Mouse (Mus musculus): Measurements from ENCODE around the gene Npepl1. TPM values are rescaled to one million over a fixed set of nuclear protein-coding genes. Genes with fewer than 3 reads are reported as not detected.

Gene Npepl1
- total RNA-seq (2014; fragmentation: Nextera tagmentation): 59.3 and 81.7 TPM in 2 replicates
- total RNA-seq (2017): 24.6 and 30.2 TPM in 2 replicates

DNA sequence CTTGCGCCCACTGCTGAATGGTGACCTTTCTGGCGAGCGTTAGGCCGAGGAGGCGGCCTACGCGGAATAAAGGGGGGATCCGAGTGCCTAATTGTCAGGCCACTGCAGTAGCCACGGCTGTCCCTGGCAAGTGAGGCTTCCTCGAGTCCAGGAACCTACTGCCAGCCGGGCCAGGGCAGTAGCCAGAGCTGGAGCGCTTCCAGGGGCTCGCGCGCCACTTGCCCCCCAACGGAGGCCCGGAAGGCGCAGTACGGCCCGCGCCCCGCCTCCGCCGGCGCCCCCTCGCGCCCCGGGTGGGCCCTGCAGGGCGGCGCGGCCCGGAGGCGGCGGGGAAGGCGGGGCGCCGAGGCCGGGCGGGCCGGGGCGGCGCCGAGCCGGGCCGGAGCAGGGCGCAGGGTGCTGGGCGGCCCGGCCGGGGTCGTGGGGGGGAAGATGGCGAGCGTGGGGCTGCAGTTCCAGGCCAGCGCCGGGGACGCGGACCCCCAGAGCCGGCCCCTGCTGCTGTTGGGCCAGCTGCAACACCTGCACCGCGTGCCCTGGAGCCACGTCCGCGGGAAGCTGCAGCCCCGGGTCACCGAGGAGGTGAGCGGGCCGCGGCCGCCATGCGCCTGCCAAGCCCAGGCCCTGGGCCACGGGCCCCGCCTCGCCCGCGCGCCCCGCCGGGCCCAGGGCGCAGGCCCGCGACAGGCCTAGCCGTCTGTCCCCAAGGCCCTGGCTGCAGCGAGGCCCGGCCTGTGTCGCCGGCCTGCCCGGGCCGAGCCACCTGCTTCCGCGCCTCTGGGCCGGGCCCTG, at the start of gene Npepl1:
Npepl1 (plus strand) TSS at position 359 of the 792 bp plus-strand sequence.
- peak; percentile 69 for ATAC-seq (replicated peaks; ENCODE audit: poor library complexity, severe bottlenecking)

DNA sequence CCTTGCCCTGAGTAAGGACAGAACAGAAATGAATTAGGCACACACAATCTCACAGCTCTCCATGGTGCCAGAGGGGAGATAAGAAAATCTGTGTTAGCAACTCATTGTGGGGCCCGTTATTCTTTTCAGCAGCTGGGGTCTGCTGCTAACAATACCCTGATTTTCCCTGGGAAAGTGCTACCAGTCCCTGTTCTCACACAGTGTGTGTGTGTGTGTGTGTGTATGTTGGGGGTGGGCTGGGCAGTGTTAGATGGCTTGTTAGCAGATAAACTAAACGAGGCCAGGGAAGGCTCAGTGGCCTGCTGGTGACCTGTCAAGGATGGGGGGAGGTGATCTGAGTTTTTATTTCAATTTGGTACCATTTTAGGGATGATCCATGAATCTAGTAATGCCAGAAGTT, 48.9 kb upstream of the Npepl1 start:
- no peak for ATAC-seq (replicated peaks; ENCODE audit: poor library complexity, severe bottlenecking)

DNA sequence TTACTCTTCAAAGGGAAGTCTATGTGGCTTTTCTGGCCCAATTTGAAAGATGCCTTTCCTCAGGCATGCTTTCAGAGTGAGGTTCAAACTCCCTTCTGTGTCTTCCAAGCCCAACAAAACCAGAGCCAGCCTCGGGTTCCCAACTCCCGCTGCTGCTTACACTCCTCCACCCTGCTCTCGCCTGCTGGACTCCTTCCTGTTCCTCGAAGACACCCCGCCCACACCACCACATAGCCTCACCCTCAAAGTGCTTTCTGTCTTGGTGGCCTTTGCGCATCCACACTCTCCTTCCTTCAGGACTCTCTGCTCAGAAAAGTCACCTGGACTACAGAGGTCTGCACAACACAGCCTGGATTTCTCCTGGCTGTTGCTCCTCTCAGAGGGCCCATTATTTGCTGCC, 47.1 kb upstream of the Npepl1 start:
- no peak for ATAC-seq (replicated peaks; ENCODE audit: poor library complexity, severe bottlenecking)

DNA sequence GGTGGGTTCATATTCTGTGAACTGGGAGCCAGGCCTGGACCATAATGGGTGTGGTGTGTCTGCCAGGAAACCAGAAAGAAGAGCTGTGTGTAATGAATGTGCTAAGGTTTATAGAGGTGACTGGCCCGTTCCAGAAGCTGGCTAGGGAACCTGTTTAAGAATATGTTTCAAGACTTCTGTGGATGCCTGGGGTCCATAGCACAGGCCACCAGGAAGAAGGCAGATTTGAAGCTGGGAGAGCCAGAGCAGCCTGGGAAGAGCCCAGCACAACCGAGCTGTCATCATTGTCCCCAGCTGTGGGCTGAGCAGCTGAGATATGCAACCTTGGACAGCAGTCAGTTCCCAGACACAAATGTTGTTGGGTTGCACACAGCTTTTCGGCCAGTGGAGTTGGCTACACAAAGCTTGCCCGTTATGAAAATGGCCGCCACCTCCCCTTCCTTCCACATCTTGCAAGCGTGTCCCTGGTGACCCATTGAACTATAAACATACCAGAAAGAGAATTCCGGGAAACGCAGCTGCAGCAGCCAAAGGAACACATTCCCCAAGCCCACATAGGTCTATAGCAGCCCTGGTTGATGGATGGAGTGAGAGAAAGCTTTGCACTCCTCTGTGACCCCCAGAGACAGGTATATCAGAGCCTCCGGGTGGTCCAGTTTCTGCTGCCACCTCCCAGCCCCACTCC, 46.5 kb upstream of the Npepl1 start:
- no peak for ATAC-seq (replicated peaks; ENCODE audit: poor library complexity, severe bottlenecking)

DNA sequence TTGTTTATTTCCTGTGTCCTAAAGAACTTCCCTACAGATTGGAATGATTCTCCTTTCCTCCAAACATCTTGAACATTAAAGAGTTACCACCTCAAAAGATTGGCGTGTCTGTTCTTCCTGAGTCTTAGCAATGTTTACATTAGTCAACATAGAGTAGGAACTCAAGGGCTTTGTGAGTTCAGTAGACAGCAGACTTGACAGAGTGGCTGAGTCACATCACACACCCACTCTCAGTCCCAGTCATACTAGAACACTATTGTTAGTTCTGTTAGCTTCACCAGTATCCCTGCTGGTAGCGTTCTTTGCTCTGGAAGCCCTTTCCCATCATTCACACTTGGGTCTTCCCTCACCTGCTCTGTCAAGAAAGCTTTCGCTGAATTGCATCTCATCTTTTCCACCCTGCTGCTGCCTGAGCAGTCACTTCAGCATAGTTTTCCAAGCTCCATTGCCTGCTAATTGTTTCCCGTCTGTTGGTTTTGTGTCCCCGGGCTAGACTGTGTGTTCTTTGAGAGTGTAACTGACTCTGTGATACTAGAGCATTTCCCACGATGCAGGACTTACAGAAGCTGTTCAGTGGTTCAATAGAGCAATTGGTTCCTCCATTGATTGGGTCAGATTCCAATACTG, 42.2 kb upstream of the Npepl1 start:
- no peak for ATAC-seq (replicated peaks; ENCODE audit: poor library complexity, severe bottlenecking)

DNA sequence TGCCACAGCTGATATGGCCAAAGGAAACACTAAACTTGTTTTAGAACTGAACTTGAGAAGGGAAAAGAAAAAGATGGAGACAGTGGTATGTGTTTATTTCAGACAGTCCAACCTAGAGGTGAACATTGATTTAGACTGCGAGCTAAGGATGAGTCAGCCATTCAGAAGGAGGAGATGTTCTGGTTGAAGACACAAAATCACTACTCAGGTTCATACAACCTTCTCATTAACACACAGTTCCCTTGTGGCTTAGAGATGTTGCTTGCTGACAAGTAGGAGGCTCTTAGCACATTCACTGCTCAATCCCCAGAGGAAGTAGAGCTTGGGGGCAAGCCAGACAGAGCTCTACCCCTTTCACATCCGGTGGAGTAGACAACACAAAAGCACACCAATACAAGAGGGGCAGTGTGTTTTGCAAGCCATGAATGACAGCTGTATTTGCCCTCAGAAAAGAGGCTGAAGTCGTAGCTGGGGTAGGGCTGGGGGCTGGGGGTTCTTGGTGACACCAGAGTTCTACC, 40.6 kb upstream of the Npepl1 start:
- ATAC-seq (replicated peaks; ENCODE audit: poor library complexity, severe bottlenecking): peak; percentile 94

DNA sequence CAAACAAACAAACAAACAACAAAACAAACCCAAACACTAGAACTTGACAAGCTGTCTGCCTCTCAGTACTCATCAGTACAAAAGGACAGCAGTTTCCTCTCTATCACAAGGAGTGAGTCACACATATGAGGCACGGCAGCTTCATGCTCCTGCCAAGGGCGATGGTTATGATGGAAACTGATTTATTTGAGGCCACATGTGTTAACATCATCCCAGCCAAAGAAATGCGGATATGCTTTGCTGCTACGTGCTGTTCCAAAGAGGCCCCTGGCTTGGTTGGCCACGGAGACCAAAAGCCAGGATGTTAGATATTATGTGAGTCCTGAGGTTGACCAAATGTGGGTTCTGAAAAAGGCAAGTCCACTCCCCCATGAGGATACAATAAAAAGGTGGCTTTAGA, 38.7 kb upstream of the Npepl1 start:
- ATAC-seq (replicated peaks; ENCODE audit: poor library complexity, severe bottlenecking): no peak

DNA sequence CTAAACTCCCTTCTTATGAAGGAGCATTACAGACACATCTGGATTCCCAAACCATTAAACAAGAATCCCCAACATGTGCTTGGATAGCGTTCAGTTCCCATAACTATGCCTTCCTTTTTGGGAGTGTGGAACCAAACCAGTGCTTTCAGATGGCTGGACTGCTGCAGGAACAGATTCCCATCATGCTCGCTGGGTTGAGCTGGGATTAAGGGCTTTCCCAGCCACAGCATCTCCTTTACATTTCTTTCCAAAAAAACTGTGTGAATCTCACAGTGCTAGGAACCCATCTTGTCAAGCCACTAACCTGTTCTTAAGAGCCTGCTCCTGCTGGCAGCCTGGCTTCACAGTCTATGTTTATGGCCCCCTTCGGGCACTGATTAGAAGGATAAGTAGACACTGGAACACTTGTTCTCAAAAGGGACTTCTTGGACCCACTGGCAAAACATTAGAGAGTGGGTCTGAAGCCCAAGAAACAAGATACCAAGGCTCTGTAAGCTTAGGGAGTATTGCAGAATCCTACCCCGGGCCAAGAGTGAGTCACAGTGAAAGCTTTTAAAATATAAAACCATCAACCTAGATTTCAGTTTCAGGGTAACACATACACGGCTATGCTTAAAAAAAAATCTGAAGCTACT, 36.9 kb upstream of the Npepl1 start:
- ATAC-seq (replicated peaks; ENCODE audit: poor library complexity, severe bottlenecking): no peak

DNA sequence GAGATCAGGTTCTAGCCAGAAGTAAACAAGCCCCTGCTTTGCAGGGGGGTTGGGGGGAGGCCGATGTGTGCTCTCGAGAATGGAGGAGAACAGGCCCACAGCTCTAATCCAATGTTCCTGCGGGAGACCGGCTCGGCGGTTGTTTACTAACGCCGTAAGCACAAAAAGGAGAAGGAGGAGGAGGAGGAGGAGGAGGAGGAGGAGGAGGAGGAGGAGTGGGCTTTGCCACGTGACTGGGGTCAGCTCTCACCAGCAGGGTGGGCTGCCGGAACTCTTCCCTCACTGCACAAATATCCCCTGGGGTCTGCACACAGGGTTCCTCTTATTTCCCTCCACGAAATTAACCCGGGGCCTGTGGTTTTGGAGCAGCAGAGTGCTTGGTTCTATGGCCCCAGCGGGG, 35.5 kb upstream of the Npepl1 start:
- 0 out of 2 replicates have a peak, but pooled peaks have one; percentile 6 for ATAC-seq (replicated peaks; ENCODE audit: poor library complexity, severe bottlenecking)

DNA sequence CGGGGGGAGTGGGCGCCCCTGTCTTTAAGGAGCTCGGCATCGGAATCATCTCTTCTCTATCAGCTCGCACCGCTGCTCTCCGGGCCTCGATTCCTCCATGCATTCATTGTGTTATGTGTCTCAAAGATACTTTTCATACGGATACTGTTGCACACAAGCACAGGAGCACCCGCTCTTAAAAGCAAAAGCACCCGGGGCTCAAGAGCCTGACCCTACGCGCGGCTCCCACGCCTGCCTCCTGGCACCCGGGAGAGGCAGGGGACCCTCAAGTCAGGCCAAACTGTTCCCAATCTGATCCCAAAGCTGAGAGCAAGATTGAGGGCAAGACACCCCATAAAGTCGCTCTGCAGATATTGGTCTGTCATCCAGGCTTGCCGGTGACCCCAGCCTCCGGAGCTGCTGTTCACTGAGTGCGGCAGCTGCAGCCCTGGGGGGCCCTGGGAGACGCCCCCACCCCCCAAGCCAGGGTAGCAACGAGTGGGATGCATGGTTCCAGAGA, 35.0 kb upstream of the Npepl1 start:
- no peak for ATAC-seq (replicated peaks; ENCODE audit: poor library complexity, severe bottlenecking)

DNA sequence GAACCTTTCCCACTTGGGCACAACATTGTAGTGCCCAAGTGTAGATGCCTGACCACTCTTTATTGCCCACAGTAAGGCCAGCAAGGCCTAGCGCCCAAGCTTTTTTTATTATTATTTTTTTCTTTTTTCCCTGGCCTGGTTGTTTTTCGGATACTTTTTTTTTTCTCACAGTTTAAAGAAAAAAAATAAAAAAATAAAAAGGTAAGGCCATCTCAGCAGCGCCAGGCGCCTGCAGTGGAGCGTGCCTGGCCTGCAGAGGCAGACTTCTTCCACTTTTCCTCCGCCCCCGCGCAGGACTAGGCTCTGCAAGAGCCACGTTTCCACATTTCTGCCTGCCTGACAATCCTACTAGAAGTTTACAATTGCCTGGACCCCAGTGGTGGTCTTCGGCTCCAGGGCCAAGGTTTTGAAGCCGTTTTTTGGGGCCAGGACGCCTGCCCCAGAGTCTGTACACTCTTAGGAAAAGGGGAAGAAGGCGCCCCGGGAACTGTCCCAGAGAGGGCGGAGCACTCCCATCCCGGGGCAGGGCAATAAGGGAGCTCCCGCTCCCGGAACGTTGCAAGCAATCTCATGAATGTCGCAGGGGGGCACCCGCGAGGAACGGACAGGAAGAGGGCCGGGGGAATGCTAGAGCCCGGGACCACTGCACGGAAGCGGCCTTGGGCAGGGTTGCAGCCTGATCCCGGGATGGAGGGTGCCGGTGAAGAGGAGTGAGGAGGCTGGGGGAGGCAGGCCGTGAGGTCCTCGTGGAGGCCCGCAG, 34.3 kb upstream of the Npepl1 start, which contains the start of gene Stx16:
Stx16 (plus strand) TSS at position 636 of the 760 bp plus-strand sequence.
- peak; percentile 78 for ATAC-seq (replicated peaks; ENCODE audit: poor library complexity, severe bottlenecking)

DNA sequence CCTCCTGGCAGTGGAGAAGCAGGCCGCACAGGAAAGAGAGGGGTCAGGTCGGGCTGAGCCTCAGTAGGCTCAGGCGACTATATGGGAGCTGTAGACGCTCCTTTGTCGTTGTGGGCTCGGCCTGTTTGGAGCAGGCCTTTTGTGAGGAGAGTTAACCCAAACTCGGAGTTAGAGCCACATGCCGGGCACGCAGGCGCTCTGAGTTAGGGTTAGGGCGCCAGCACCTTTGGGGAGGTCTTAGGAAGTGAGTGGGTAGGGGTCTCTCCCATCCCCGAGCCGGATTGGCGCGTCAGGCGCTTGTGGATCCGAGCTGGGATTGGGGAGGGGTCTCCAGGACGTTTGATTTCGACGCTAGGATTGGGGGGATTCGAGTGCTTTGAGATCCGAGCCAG, 33.7 kb upstream of the Npepl1 start:
- peak; percentile 23; the same call in 1 of the 2 replicates for ATAC-seq (replicated peaks; ENCODE audit: poor library complexity, severe bottlenecking)

DNA sequence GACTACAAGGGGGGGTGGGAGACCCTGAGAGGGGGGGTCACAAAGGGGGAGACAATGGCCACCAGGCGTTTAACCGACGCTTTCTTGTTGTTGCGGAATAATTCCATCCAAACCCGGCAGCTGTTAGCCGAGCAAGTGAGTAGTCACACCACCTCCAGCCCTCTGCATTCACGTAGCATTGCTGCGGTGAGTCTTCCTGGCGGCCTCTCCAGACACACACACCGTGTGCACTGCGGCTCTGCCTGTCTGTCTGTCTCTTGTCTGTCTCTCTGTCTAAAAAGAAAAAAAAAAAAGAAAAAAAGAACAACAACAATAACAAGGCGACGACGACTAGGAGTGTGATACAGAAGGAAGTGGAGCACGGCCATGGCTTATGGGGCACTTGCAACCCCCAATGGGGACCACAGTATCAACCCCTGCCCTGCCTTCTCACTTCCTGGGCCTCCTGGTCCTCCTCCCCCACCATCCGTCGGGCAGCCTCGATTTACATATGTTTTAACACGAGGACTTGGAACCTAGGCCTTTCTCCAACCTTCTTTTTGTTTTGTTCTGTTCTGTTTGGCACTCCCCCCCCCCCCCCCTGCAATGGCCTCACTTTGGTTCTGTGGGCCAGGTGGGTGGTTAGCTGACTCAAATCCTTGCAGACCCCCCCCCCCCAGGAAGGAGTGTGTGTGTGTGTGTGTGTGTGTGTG, 33.0 kb upstream of the Npepl1 start:
- ATAC-seq (replicated peaks; ENCODE audit: poor library complexity, severe bottlenecking): peak; percentile 50

DNA sequence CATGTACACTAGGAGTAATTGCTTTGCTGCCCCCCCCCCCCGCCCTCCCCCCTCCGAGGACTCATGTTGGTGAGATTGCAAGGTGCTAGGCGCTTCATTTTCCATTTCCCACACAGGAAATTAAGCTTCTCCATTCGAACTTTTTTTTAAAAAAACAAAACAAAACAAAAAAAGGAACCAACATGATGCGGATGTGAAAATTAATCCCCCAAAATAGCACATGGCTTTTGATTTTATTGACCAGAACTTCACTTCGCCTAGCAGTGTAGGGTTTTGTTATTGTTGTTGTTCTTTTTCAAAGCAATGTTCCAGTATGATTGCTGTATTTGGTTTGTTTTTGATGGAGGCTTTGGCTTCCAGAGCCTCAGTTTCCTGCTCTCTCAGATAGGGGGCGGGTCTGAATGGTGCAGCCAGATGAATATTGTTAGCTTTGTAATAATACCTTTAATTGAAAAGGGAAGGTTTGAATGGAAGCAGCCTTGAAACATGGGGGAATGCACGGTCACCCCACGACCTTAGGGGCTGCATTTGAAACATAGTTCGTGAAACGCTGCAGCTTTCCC, 32.3 kb upstream of the Npepl1 start:
- ATAC-seq (replicated peaks; ENCODE audit: poor library complexity, severe bottlenecking): peak; percentile 17

DNA sequence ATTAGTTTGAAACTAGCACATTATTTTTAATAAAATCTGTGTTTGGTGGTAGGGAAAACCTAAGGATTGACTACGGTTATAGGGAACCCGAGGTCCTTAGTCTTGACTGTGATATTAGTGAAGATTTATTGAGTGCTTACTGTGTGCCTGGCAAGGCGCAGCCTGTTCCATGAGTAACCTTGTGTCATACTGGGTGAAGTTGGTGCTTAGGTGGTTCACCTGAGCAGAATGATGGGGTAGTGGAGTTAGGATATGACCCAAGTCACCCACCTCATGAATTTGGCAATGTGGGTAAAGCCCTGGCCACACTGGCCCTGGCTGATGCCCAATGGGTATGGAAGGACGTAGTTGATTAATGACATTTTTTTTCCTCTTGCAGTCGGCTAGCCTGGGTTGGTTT, 28.3 kb upstream of the Npepl1 start:
- ATAC-seq (replicated peaks; ENCODE audit: poor library complexity, severe bottlenecking): no peak

DNA sequence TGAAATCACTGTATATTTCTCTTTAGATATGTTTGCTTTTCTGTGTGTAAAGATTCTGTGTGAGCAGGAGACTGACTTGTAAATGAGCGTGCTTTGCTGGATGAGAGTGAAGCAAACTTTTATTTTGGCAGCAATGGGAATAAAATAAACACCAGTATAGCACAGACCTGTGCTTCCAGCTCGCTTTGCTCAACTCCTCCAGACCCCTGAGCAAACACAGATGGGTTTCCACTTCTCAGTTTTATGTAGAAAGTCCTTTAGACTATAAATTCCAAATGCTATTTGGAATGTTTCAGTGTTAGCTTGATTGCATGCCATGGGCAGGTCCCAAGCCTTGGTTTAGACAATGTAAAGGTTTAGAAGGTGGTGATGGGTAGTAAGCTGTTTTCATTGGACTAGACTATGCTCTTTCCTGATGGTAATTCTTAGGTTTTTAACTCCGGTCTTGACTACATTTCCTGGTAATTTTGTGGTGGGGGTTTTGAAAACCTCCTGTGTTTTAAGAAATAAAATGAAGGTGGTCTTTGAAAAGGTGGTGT, 27.7 kb upstream of the Npepl1 start:
- ATAC-seq (replicated peaks; ENCODE audit: poor library complexity, severe bottlenecking): no peak

DNA sequence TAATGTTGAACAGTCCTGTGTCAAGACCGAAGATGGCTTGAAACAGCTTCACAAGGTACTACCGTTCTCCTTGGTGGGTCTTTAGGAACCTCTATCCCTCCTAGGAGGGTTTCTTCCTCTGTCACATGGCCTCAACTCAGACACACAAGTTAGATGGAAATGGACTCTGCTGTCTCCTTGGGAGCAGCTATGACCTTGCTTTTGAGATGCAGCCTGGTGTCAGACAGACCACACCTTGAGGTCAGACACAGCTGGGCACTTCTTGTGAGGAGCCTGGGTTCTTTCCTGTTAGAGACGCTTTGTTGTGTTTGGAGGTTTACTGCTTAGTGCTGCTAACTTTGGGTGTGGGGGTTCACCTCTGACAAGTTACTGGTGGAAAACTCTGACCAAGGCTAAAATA, 15.1 kb upstream of the Npepl1 start:
- no peak for ATAC-seq (replicated peaks; ENCODE audit: poor library complexity, severe bottlenecking)

DNA sequence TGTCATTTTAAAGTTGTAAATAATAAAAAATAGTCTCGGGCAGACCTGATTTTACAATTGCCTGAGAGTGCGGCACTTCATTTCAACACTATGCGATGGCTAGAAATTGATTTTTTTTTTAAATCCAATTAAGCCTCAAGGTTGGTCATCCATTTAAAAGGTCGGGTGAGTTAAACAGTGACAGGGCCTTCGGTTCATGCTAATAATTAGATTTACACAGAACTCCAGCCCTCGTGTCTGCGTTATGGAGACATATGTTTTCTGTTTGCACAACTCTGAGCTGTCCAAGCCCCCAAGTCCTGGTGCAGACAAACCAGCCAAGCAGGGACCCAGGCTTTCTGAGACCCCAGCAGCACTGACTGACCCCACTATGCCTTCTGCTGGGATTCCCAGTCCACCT, 7.8 kb upstream of the Npepl1 start:
- no peak for ATAC-seq (replicated peaks; ENCODE audit: poor library complexity, severe bottlenecking)
